Mouse (Mus musculus): ENCODE results near the gene Stk32b. TPM values are rescaled to one million over a fixed set of nuclear protein-coding genes. Genes with fewer than 3 reads are reported as not detected.

Stk32b gene
- polyA plus RNA-seq, 1 experiment from 2014 or later: 0.26 TPM

DNA sequence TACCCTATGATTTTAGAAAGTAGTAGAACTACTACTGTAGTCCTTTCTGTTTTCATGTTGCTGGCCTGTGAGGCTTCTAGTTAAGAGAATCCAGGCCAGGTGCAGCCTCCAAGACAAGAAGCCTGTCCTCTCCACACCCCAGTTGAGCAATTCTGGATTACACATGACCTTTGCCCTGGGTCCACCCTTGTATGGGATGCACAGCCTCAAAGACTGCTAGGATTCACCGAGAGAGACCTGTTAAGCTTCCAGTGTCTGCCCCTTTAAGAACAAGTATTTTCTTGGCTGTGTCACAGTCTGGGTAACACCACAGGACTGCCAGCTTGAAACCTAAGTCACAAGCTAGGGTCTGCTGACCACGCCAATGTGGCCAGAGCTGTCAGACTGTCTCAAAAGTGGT is 258.7 kb downstream of the Stk32b start:
- H3K4me3 ChIP-seq (ENCODE audit: low read depth, low read length): no peak overlapping the region
- H3K36me3 ChIP-seq (ENCODE audit: control insufficient read depth, insufficient read depth, low read length): no peaks in the 10 kb centered on the region
- ATAC-seq (replicated peaks; ENCODE audit: low FRiP score) (no peak), DNase-seq (ENCODE audit: low spot score) (no peak)
- no peak overlapping the region for H3K9ac ChIP-seq (ENCODE audit: low read depth, low read length)
- no peaks in the 10 kb centered on the region for H3K27me3 ChIP-seq (replicated peaks; ENCODE audit: control insufficient read depth, insufficient read depth, low read length)
- H3K9me3 ChIP-seq (ENCODE audit: control insufficient read depth, low read length): no peaks in the 10 kb centered on the region
- no peak overlapping the region for H3K27ac ChIP-seq (ENCODE audit: low read depth, low read length)
- no peak overlapping the region for H3K4me2 ChIP-seq
- 70% methylated on average over 2 of the region's 2 CpGs for WGBS
- H3K4me1 ChIP-seq (replicated peaks; ENCODE audit: control insufficient read depth, insufficient read depth, low read length): no peaks in the 10 kb centered on the region

DNA sequence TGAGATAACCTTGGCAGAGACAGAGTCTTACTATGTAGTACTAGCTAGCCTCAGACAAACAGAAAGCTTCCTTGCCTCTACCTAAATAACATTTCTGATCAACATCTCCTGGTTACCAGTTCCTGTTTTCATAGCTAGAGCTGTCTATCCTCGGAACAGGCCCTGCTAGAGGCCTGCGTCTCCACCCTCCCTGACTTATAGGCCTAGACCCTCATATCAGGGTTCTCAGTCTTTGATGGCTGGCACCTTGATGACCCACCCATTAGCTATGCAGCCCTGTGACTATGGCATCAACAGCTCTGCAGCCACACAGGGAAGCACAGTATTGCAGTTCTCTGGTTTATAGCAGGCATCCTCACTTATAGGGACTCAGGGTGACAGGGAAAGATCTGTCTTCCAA is 259.1 kb downstream of the Stk32b start:
- Histone ChIP-seq H3K4me1 (replicated peaks; ENCODE audit: control insufficient read depth, insufficient read depth, low read length) (no peaks in the 10 kb centered on the region), H3K4me3 (ENCODE audit: low read depth, low read length) (no peak overlapping the region), H3K27me3 (replicated peaks; ENCODE audit: control insufficient read depth, insufficient read depth, low read length) (no peaks in the 10 kb centered on the region), H3K4me2 (no peak overlapping the region), H3K9me3 (ENCODE audit: control insufficient read depth, low read length) (no peaks in the 10 kb centered on the region), H3K9ac (ENCODE audit: low read depth, low read length) (no peak overlapping the region), H3K27ac (ENCODE audit: low read depth, low read length) (no peak overlapping the region), H3K36me3 (ENCODE audit: control insufficient read depth, insufficient read depth, low read length) (no peaks in the 10 kb centered on the region)
- 62% methylated on average over 2 of the region's 2 CpGs for whole genome bisulfite sequencing
- peak; percentile 74 for ATAC-seq (replicated peaks; ENCODE audit: low FRiP score)
- no peak for DNase-seq (ENCODE audit: low spot score)

DNA sequence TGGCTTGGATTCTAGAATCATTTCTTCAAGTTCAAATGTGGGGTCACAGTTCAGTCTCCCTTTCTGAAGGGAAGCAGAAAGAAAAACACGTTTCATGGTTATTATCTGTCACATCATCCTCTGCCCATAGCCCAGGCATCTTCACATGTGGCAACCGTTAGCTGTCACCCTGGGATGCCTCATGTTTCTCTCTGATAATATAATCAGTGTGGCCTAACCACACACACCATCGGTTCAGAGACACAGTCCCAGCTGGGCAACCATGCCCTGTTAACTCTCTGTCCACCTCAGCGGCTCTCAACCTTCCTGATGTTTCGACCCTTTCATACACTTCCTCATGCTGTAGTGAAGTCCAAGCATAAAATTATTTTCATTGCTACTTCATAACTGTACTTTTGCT is 259.8 kb downstream of the Stk32b start:
- WGBS: 61% methylated on average over 5 of the region's 5 CpGs
- H3K4me2 ChIP-seq: 0 out of 2 replicates have a peak overlapping the region, but pooled peaks have one; percentile 8

DNA sequence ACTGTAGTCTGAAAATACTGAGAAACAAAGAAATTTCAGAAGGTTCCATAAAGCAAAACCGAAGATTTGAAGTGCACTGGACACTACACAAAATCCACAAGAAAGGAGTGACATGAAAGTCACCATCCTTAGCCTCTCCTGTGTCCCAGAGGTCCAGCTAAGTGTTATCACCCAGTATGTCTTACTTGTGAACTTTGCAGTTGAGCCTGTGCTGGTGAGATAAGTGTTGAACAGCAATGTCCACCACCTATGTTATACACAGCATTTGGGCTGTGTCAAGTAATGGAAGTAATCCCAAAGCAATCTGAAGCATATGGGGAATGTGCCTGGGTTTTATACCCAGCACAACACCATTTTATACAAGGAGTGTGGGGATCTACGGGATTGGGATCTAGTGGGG is 260.4 kb downstream of the Stk32b start:
- no peaks in the 10 kb centered on the region for H3K9me3 ChIP-seq (ENCODE audit: control insufficient read depth, low read length)
- no peaks in the 10 kb centered on the region for H3K4me1 ChIP-seq (replicated peaks; ENCODE audit: control insufficient read depth, insufficient read depth, low read length)
- 54% methylated on average over 2 of the region's 2 CpGs for WGBS
- DNase-seq (ENCODE audit: low spot score) (no peak), ATAC-seq (replicated peaks; ENCODE audit: low FRiP score) (peak; percentile 69)
- no peak overlapping the region for H3K4me2 ChIP-seq
- no peak overlapping the region for H3K9ac ChIP-seq (ENCODE audit: low read depth, low read length)
- H3K27ac ChIP-seq (ENCODE audit: low read depth, low read length): peak overlapping the region; percentile 60; the same call in 1 of the 2 replicates
- H3K36me3 ChIP-seq (ENCODE audit: control insufficient read depth, insufficient read depth, low read length): no peaks in the 10 kb centered on the region
- H3K27me3 ChIP-seq (replicated peaks; ENCODE audit: control insufficient read depth, insufficient read depth, low read length): no peaks in the 10 kb centered on the region
- H3K4me3 ChIP-seq (ENCODE audit: low read depth, low read length): no peak overlapping the region

More for the DNA sequence above, 259.8 kb downstream of the Stk32b start:
- H3K4me3 ChIP-seq (ENCODE audit: low read depth, low read length): no peak overlapping the region
- DNase-seq (ENCODE audit: low spot score) (no peak), ATAC-seq (replicated peaks; ENCODE audit: low FRiP score) (peak; percentile 85)
- no peaks in the 10 kb centered on the region for H3K9me3 ChIP-seq (ENCODE audit: control insufficient read depth, low read length)
- H3K27ac ChIP-seq (ENCODE audit: low read depth, low read length): peak overlapping the region; percentile 60; the same call in 1 of the 2 replicates
- H3K27me3 ChIP-seq (replicated peaks; ENCODE audit: control insufficient read depth, insufficient read depth, low read length): no peaks in the 10 kb centered on the region
- no peaks in the 10 kb centered on the region for H3K36me3 ChIP-seq (ENCODE audit: control insufficient read depth, insufficient read depth, low read length)
- no peak overlapping the region for H3K9ac ChIP-seq (ENCODE audit: low read depth, low read length)
- H3K4me1 ChIP-seq (replicated peaks; ENCODE audit: control insufficient read depth, insufficient read depth, low read length): no peaks in the 10 kb centered on the region

DNA sequence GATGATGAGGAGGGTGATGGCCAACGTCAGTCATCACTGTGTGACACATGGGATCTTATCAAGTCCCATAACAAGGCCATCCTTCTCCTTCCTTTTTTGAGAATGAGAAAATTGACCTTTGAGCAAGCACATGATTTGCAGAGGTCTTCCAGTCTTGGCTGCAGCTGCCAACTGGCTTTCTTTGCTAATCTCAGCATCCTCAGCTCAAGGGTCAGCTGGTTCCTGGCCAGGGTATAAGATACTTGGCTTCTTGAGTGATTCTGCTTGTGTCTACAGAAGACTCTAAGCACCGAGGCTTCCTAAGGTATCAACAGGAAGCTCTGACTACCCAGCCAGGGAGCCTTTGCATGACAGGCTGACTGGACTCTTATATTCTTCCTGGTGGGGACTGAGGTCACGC is 269.4 kb downstream of the Stk32b start:
- Histone ChIP-seq H3K4me3 (ENCODE audit: low read depth, low read length) (no peak overlapping the region), H3K36me3 (ENCODE audit: control insufficient read depth, insufficient read depth, low read length) (no peaks in the 10 kb centered on the region), H3K9me3 (ENCODE audit: control insufficient read depth, low read length) (no peaks in the 10 kb centered on the region), H3K27ac (ENCODE audit: low read depth, low read length) (no peak overlapping the region), H3K27me3 (replicated peaks; ENCODE audit: control insufficient read depth, insufficient read depth, low read length) (no peaks in the 10 kb centered on the region), H3K4me1 (replicated peaks; ENCODE audit: control insufficient read depth, insufficient read depth, low read length) (no peaks in the 10 kb centered on the region), H3K4me2 (no peak overlapping the region), H3K9ac (ENCODE audit: low read depth, low read length) (no peak overlapping the region)
- no peak for ATAC-seq (replicated peaks; ENCODE audit: low FRiP score)
- 70% methylated on average over 3 of the region's 3 CpGs for WGBS
- DNase-seq (ENCODE audit: low spot score): no peak

DNA sequence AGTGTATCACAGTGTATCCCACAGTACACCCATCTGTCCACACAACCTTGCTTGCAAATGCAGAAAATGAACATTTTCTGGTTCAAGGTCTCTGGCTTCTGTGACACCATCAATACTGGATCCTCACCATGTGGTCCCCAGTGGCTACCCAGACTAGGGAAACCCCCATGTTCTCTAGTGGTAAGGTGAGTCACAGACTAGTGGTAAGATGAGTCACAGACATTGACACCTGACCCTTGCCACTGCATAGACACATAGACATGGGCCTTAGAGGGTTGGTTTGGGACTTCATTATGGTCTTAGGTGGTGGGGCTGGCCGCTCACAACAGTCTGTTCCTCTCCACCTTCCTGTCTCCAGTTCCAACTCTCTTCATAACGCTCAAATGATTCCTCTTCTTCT is 274.2 kb downstream of the Stk32b start:
- H3K4me1 ChIP-seq (replicated peaks; ENCODE audit: control insufficient read depth, insufficient read depth, low read length): no peaks in the 10 kb centered on the region
- H3K27ac ChIP-seq (ENCODE audit: low read depth, low read length): no peak overlapping the region
- no peak for ATAC-seq (replicated peaks; ENCODE audit: low FRiP score)
- no peaks in the 10 kb centered on the region for H3K27me3 ChIP-seq (replicated peaks; ENCODE audit: control insufficient read depth, insufficient read depth, low read length)
- H3K9ac ChIP-seq (ENCODE audit: low read depth, low read length): no peak overlapping the region
- no peak for DNase-seq (ENCODE audit: low spot score)
- 65% methylated on average over 2 of the region's 2 CpGs for WGBS
- no peak overlapping the region for H3K4me3 ChIP-seq (ENCODE audit: low read depth, low read length)
- no peak overlapping the region for H3K4me2 ChIP-seq
- no peaks in the 10 kb centered on the region for H3K36me3 ChIP-seq (ENCODE audit: control insufficient read depth, insufficient read depth, low read length)
- H3K9me3 ChIP-seq (ENCODE audit: control insufficient read depth, low read length): no peaks in the 10 kb centered on the region

DNA sequence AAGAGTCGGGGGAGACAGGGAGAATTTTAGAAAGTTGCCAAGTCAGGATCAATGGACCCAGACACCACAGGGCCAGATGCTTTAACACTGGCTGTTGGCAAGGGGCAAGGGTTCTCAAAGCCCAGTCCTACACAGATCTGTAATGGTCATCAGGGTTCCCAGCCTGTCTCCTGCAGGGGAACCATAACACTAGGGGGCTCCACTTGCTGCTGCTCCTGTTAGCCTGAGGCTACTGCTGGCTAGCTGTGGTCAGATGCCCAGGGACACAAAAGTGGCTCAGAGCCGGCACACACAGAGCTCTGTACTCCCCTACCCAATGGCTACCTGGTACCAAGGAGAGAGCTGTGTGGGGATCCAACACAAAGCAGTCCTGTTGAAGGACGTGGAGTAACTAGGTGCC is 281.6 kb downstream of the Stk32b start:
- Histone ChIP-seq H3K4me3 (ENCODE audit: low read depth, low read length) (no peak overlapping the region), H3K4me1 (replicated peaks; ENCODE audit: control insufficient read depth, insufficient read depth, low read length) (no peaks in the 10 kb centered on the region), H3K9me3 (ENCODE audit: control insufficient read depth, low read length) (no peaks in the 10 kb centered on the region), H3K9ac (ENCODE audit: low read depth, low read length) (no peak overlapping the region), H3K36me3 (ENCODE audit: control insufficient read depth, insufficient read depth, low read length) (no peaks in the 10 kb centered on the region), H3K27ac (ENCODE audit: low read depth, low read length) (no peak overlapping the region), H3K4me2 (no peak overlapping the region), H3K27me3 (replicated peaks; ENCODE audit: control insufficient read depth, insufficient read depth, low read length) (no peaks in the 10 kb centered on the region)
- WGBS: 65% methylated on average over 3 of the region's 3 CpGs
- DNase-seq (ENCODE audit: low spot score): no peak
- no peak for ATAC-seq (replicated peaks; ENCODE audit: low FRiP score)

DNA sequence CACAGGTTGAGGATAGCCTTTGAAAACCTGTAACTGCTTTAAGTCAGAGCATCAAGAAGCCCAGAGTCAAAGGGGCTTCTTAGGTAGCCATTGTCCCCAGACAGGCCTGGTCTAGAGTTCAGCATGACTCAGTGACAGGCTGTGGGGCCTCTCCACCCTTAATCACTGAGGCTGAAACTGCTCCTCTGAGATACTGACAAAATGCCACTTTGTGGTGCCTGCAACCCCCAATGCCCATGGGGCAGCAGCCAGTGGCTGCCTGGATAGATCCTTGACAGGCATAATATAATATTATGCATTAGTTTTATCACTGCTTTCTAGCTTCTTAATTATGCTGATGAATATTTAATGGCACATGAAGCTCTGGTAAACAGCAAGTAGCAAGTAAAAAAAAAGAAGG is 289.8 kb downstream of the Stk32b start:
- Histone ChIP-seq H3K27ac (ENCODE audit: low read depth, low read length) (no peak overlapping the region), H3K4me2 (no peak overlapping the region), H3K27me3 (replicated peaks; ENCODE audit: control insufficient read depth, insufficient read depth, low read length) (no peaks in the 10 kb centered on the region), H3K4me3 (ENCODE audit: low read depth, low read length) (no peak overlapping the region), H3K9ac (ENCODE audit: low read depth, low read length) (no peak overlapping the region), H3K9me3 (ENCODE audit: control insufficient read depth, low read length) (no peaks in the 10 kb centered on the region), H3K4me1 (replicated peaks; ENCODE audit: control insufficient read depth, insufficient read depth, low read length) (no peaks in the 10 kb centered on the region), H3K36me3 (ENCODE audit: control insufficient read depth, insufficient read depth, low read length) (no peaks in the 10 kb centered on the region)
- ATAC-seq (replicated peaks; ENCODE audit: low FRiP score) (no peak), DNase-seq (ENCODE audit: low spot score) (no peak)

DNA sequence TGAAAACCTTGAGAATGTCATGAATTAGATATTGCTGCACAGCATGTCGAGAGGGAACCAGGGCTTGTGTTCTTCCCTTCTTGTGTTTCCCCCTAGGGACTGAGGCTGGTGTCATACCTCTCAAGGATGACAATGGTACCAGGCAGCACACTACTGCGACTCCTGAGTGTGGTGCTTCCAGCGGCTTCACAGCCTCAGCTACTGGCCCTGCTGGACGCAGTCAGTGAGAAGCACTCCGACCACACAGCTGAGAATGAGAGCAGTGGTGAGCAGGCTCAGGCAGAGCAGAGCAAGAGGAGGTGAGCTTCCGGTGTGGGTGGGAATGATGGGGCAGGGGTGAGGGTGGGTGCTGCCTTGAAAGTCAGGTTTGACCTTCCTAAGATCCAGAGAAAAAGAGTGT is 297.9 kb downstream of the Stk32b start:
- Histone ChIP-seq H3K27me3 (replicated peaks; ENCODE audit: control insufficient read depth, insufficient read depth, low read length) (no peaks in the 10 kb centered on the region), H3K9ac (ENCODE audit: low read depth, low read length) (no peak overlapping the region), H3K27ac (ENCODE audit: low read depth, low read length) (no peak overlapping the region), H3K9me3 (ENCODE audit: control insufficient read depth, low read length) (no peaks in the 10 kb centered on the region), H3K36me3 (ENCODE audit: control insufficient read depth, insufficient read depth, low read length) (0 out of 2 replicates have a peak, but pooled peaks cover 2% of the 10 kb centered on the region), H3K4me1 (replicated peaks; ENCODE audit: control insufficient read depth, insufficient read depth, low read length) (no peaks in the 10 kb centered on the region), H3K4me3 (ENCODE audit: low read depth, low read length) (no peak overlapping the region), H3K4me2 (no peak overlapping the region)
- ATAC-seq (replicated peaks; ENCODE audit: low FRiP score) (no peak), DNase-seq (ENCODE audit: low spot score) (no peak)
- 80% methylated on average over 6 of the region's 6 CpGs for WGBS
